Mouse (Mus musculus) heart, postnatal 0 days (tissue): Measurements from ENCODE around the gene Ccdc93.

Experiments used
- CTCF ChIP-seq: IDR thresholded peaks from 2 replicates; pipeline ENCODE4 v1.5.1; 2016; ENCODE audit warnings: antibody characterized with exemption, control low read depth, low read depth
- EP300 ChIP-seq: IDR thresholded peaks from 2 replicates; pipeline ENCODE4 v1.6.1; 2016; ENCODE audit warnings: antibody characterized with exemption, low read depth

GRCm38 (mm10) chr1:121398986-121399881, 31.6 kb upstream of the Ccdc93 start:
- TF ChIP-seq CTCF: no peak
- no peak for TF ChIP-seq EP300
